Mouse (Mus musculus) left cerebral cortex, adult 11 months (tissue): ENCODE results near the gene Evx2.

Experiments
- DNase-seq: peaks from one replicate; pipeline ENCODE4 v3.0.0; 2022; ENCODE audit warnings: low spot score

The Evx2 gene

DNA sequence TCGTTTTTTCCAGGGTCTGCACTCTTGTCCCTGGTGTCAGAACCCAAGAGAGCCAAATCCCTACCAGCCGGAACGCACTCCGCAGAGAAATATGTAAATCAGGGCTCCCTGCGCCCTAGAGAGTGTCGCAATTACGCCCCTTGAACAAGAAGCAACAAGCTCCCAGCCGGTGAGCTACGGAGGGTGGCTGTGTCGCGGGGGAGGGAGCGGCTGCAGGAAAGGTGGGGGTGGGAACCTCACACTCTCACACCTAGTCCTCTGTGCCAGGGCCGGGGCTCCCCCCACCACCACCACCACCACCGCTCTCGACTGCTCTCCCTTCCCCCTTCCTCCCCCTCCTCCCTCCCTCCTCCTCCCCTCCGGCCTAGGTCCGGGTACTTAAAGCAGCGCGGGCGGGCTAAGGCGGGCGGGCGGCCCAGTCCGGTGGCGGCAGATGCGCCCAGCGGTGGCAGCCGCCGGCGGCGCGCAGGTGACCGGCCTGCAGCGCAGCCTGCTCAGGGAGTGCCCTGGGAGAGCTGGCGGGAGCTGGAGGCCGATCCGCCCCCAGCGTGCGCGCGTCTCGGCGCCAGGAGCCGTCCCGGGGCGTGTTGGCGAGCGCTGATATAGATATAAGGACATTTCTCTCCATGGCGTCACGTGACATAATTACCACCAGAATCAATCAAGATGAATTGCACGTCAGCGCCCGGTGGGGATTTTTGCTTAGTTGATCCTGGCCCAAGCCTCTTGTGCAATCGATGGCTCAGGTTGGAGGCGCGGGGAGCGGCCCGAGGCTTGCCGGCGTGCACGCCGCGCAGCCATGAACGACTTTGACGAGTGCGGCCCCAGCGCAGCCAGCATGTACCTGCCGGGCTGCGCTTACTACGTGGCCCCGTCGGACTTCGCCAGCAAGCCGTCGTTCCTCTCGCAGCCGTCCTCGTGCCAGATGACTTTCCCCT is 22.5 kb upstream of the Evx2 start:
- no peak for DNase-seq

DNA sequence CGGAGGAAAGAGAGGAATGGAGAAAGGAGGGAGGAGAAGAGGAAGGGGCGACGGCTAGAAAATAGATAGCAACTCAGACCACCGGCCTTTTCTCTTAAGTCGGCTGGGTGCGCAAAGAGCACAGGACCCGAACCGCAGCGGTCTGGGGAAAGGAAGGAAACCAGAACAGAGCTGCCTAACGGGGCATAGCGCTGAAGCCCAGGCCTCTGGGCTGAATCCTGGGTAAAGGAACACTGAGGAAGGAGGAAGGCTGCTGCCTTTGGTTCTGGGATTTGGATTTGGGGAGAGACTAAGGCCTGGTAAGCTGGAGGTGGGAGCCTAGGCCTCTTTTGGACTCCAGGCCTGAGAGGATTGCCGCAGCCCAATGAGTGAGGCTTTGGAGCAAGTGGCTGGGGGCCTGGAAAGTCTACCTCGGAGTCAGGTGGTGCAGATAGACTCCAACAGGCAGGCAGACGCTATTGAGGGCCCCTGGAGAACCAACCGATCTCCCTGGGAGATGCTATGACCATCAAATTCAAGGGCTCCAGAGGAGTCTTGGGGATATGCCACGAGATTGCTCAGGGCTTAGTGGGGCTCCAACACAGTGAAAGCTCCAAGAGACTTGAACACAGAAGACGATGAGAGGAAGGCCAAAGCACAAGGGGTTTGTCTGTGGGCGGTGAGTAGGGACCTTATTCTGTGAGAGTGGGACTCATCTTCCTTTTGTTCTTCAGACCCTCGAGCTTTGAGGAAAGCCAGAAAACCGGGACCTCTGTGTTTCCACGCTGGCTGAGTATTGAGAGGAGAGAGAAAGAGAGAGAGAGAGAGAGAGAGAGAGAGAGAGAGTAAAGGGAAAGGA is 21.4 kb upstream of the Evx2 start:
- no peak for DNase-seq

DNA sequence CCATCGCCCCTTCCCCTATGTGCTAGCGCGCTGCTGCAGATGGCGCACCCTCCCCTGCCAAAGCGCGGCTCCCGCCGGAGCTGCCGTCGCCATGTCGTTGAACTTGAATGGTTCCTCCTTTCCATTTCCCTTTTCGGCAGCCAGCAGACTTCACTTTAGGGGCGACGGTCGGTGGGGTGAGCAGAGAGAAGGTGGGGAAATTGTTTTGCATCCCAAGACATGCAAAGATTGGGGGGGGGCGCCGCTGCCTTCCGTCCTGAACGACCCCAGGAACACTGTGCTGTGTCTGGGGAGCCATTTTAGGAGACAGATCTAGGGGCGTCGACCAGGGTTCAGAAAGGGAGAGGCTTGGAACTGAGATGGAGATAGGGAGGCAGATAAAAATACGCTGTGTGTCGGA is 20.6 kb upstream of the Evx2 start:
- DNase-seq, result no peak

DNA sequence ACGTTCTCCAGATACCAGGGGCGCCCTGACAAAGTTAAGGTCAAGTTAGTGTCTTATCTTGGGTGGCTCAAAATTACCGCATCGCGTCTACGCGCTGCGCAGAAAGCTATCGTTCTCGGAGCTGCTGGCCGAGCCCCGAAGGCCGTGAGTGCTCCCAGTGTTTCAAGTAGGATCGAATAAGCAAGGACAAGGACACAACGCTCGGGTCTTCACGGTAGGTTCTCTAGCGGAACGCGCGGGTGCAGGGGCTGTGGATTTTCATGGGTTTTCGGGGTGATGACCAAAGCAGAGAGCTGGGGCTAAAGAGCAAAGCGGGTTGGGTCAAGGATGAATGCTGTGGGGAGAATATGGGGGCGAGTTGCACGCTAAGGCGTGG is 20.2 kb upstream of the Evx2 start:
- DNase-seq, result no peak

DNA sequence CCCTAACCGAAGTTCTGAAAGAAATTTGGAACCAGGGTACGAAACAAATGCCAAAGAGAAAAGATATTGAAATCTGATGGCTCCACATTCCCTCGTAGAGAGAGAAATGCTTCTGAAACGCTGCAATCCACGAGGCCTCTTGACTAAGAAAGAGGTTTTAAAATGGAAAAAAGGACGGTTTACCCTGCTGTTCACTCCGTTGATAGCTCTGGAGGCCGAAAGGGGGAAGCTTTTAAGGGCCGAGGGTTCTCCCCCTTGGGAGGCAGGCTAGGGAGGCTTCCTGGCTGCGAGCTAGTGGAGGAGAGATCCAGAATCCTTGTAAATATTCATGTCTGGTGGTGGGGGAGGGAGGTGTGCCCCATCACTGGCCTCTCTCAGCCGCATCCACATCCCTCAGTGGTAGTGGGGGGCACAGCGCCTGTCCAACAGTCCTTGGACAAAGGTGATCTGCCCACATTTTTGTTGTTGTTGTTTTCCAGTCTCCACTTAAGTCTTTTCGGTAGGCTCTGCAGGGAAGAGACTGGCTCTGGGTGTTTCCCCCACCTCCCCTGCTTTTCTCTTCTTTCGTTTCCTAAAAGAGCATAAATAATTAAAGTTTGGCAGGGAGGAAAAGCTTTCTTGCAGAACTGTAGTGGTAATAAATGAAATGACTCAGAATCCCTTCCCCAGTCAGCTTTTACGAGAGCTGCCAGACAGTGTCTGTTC is 19.7 kb upstream of the Evx2 start, which contains the start of gene Hoxd11:
Hoxd11 (plus strand) TSS at position 667 of the 705 bp plus-strand sequence.
- no peak for DNase-seq

DNA sequence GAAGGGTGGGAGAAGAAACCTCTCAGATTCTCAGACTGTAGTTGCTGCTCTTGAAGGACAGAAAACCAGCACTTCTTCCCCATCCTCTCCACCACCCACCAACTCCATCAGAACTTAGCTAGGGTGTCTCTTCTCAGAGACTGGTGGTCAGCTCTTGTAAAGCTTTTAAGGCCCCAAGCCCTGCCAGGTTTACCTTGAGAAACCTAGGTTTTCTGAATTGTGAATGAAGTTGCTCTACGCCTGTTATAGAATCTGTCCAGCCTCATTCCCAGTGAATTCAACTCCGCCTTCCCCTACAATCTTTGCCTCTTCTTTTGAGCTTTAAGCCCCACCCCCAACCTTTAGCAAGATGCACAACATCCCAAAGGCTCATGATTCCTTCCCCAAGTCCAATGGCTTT is 17.7 kb upstream of the Evx2 start:
- DNase-seq, result no peak

DNA sequence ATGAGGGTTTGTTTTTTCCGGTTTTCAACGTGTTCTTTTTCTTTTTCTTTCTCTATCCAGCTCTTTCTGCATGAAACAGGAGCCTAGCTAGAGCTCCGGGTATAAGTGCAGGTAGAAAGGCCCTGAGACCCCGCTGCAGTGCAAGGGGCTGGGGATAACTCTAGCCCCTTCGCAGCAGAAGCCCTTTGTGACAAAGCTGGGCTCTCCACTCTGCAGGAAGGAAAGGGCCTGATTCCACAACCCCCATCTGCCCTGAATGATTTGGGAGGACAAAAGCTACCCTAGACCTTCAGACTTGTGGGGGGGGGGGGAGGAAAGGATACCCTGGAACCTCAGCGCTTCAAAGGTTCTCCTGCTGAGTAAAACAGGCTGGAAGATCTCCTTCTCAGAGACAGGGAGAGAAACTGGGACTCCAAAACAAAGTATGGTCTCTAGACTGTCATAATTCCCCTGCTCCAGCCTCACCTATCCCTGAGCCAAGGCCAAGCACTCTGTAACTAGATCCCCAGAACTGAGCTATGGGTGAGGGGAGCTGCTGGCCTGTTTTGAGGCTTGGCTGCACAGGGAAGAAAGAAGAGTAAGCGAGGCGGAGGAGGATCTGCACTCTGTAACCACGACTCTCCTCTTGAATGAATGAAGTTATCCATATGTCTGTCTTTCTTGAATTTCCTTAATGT is 17.2 kb upstream of the Evx2 start:
- no peak for DNase-seq

DNA sequence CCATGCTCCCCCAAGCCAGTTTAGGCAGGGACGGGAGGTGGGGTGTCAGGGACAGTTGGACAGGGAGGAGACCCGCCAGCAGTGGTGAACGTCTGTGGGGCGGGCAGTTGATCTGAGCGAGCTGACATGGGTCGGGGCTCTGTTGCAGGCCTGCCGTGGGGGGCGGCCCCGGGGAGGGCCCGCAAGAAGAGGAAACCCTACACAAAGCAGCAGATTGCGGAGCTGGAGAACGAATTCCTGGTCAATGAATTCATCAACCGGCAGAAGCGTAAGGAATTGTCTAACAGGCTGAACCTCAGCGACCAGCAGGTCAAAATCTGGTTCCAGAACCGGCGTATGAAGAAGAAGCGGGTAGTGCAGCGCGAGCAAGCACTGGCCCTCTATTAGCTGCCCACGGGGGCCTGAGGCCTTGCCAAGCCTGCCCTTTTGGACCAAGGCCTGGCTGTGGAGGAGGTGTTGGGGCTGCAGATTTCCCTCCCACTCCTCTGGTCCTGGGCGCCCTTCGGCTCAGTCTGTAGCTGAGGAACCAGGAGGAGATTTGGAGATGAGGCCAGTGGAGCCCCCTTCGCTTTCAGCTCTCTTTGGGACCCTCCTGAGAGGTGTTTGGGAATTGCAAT is 16.4 kb upstream of the Evx2 start:
- DNase-seq, result no peak

DNA sequence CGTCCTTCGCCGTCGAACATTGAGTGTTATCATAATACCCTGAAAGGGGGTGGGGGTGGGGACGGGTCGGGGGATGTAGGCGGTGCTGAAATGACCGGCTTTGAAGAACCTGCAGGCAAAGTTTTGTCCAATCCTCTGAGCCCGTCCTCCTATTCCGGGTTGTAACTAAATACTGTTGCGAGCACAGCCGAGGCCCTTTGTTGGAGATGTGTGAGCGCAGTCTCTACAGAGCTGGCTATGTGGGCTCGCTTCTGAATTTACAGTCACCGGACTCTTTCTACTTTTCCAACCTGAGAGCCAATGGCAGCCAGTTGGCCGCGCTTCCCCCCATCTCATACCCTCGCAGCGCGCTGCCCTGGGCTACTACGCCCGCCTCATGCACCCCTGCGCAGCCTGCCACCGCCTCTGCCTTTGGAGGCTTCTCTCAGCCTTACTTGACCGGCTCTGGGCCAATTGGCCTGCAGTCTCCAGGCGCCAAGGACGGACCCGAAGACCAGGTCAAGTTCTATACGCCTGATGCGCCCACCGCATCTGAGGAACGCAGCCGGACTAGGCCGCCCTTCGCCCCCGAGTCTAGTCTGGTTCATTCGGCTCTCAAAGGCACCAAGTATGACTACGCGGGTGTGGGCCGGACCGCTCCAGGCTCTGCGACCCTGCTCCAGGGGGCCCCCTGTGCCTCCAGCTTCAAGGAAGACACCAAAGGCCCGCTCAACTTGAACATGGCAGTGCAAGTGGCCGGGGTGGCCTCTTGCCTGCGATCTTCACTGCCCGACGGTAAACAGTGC is 15.7 kb upstream of the Evx2 start, which contains the start of gene Hoxd12:
Hoxd12 (plus strand) TSS at position 133 of the 785 bp plus-strand sequence.
- no peak for DNase-seq

DNA sequence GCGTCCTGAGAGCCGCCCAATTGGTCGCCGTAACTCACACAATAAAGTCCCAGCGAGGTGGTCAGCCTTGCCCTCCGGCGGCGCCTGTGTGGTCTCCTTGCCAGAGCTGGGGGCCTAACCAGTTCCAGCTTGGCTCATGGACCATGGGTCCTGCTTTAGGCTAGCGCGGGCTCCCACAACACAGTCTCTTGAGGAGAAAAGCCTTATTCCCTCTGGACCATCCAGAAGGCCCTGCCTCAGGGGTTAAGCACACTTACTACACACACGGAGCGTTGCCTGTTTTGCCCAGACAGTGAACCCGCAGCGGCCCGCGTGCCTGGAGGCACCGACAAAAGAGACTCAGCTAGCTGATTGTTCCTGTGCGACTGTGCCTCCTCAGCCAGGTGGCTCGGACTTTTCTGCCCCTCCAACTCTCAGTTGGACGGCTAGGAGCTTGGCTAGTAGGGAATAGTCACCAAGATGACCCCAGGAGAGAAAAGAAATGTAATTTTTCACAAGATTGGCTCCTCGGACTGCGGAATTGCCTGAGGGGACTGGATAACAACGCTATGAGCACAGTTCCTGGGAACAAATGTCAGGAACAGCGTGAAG is 14.6 kb upstream of the Evx2 start:
- DNase-seq, result no peak

DNA sequence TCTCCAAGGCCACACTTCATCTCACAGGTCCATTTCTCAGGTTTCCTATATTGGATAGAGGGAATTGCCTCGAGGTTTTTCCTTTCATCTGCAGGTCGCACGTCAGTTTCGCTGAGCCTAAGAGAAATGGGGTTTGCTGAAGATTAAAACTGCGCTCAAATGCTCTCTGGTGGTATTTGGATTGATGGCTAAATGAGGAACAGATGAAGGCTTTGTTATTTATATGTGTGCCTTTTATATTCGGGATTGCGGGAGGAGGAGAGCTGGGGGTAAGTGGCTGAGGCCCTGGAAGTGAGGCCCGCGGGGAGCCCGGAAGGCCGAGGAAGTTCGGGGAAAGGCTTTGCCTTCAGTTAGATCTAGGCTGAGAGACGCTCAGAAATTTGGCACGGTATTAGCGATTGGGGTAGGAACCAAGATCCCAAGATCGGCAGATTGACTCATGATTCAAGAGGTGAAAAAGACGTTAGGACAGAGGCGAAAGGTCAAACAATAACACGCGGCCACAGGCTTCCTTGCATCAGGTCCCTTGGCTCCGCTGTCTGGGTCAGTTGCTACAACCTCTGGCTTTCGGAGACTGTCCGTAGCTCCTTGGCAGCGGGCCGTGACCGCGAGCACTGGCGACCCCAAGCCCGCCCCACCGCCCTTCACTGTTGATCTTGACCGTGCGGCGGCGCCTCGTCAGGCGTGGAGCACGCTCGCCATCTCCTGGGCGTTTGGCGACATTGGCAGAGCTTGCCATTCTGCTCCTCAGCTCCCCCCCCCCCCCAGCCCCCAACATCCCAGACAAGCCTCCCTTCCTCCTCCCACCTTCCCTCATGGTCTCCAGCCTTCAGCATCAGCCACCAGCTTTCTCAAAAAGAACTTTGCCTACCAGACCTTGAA is 13.4 kb upstream of the Evx2 start:
- no peak for DNase-seq

DNA sequence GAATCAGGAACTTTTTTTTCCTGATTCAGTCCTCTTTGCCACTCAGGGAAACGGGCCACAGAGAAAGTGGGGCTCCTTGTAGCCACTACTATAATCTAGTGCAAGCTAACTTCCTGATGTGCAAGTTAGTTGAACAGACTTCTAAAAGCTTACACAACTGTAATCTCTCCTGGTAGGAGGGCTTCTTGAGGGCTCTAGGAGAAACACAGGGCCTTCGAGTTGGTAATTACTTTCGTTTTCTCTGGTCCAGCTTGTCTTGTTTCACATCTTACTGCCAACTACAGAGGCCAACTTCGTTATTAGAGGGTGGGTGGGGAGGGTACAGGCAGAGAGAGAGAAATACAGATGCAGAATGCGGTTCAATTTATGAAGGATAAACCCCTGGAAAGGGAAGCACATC is 12.5 kb upstream of the Evx2 start:
- no peak for DNase-seq

DNA sequence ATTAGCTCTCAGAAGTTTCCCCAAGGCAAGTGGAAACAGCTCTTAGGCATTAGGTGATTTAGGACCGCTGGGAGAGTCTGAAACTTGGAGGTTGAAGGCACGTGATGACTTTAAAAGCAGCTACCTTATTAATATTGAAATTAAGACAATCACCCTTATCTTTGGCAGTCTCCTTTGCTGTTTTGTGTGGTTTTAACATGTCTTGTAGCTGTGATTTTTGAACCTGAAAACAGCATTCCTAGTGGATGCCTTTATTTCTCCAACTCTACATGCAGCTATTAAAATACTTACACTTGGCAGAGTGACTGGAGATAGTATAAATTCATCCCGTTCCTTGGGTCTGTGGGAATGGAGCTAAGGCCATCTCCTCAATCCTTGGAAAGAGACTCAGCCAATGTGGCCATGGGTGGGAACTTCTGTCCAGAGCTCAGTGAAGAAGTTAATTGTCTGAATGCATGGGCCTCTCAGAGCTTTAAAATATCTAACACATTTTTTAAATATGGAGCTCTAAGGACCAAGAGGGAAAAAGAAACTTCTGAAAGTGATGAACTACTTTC is 11.4 kb upstream of the Evx2 start:
- DNase-seq, result no peak

DNA sequence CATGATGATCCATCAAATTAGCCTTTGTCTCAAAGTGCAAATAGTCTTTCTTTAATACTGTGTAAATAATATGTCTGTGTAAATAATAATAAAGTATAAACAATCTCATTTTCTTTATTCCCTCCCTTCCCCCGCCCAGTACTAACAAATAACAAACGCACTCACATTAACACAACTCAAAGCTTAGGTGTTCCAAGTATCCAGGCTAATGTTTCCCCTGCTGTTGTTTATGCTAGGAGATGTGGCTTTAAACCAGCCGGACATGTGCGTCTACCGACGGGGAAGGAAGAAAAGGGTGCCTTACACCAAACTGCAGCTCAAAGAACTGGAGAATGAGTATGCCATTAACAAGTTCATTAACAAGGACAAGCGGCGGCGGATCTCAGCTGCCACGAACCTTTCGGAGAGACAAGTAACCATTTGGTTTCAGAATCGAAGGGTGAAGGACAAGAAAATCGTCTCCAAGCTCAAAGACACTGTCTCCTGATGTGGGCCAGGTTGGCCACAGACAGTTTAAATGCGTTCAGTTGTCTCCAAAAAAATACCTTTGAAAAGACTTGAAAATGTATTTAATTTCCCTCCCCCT is 10.4 kb upstream of the Evx2 start:
- no peak for DNase-seq

DNA sequence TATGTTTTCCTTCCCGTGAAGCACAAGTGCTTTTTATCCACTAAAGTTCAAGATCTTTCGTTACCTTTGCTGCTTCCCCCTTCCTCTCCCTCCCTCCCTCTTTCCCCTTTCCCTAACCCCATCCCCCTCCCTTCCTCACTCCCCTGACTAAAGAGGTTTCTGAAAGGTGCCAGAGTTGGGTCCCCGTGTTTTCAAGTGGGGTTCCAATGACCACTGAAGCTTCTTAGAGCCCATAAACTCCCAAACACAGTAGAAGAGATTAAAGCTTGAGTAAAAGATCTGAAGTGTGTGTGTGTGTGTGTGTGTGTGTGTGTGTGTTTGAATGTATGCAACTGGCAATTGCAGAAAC is 9.8 kb upstream of the Evx2 start:
- no peak for DNase-seq

DNA sequence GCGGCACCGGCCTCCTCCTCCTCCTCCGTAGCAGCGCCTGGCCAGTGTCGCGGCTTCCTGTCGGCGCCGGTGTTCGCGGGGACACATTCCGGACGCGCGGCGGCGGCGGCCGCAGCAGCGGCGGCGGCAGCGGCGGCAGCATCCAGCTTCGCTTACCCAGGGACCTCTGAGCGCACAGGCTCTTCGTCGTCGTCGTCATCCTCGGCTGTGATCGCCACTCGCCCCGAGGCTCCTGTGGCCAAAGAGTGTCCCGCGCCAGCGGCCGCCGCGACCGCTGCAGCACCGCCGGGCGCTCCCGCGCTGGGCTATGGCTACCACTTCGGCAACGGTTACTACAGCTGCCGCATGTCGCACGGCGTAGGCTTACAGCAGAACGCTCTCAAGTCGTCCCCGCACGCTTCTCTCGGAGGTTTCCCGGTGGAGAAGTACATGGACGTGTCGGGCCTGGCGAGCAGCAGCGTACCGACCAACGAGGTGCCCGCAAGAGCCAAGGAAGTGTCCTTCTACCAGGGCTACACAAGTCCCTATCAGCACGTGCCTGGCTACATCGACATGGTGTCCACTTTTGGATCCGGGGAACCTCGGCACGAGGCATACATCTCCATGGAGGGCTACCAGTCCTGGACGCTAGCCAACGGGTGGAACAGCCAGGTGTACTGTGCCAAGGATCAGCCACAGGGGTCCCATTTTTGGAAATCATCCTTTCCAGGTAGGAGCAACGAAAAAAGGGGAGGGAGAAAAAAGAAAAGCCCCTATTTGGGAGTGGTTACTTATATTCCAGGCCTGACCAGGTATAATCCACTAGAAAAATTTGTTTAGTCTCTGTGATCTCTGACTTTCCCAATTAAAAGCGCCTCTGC is 9.2 kb upstream of the Evx2 start:
- no peak for DNase-seq

DNA sequence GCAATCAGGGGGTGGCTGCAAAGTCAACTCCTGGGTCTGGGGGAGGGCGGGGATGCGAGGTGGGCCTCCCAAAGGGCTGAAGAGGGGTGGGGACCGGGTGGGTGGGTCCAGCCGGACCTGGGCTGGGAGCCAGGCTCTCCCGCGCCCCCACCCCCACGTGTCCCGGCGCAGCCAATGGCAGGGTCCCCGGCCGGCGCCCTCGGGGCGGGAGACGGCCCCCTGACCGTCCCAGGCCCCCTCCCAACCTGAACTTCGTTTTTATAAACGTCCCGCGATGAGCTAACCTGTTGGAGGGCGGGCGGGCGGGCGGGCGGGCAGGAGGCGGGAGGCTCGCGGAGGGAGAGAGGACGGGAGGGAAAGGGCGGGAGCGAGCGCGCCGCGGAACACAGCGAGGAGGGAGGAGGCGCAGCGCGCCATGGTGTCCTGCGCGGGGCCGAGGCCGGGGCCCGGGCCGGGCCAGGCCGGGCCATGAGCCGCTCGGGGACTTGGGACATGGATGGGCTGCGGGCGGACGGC is 8.5 kb upstream of the Evx2 start, which contains the start of gene Hoxd13:
Hoxd13 (plus strand) TSS at position 469 of the 516 bp plus-strand sequence.
- no peak for DNase-seq
